Mouse (Mus musculus): ENCODE data around the gene Tnfsf13b. TPM values are rescaled to one million over a fixed set of nuclear protein-coding genes. Genes with fewer than 3 reads are reported as not detected.

Gene Tnfsf13b
- 0.24 and 0.25 TPM in 2 replicates for polyA plus RNA-seq (2015; fragmentation: Nextera tagmentation; extraction: Ambion mirVana)

DNA sequence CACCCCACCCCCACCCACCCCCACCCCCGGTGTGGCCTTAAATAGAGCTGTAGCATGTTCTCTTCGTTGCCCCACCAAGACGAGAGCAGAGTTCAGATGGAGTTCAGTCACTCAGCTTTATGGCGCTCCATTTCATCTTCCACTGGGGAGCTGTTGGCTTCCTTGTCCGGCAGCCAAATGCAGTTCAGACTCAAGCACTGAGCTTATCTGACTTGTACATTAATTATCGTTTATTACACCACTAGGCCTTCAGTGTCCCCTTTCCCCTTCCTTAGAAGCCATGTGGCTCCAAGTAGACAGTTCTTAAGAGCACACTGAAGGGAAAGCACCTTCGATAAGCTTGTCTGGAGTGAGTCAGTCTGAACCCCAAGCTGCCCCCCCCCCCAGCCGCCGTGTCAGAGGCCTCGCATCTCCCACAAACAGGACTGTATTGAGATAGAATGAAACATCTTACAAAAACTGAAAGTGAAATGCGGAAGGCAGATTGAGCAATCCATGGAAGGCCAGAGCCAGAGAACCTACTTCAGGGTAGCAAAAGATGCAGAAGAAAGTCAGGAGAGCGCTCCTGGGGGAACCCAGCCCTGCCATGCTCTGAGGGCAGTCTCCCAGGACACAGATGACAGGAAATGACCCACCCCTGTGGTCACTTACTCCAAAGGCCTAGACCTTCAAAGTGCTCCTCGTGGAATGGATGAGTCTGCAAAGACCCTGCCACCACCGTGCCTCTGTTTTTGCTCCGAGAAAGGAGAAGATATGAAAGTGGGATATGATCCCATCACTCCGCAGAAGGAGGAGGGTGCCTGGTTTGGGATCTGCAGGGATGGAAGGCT, at the start of gene Tnfsf13b:
Gene Tnfsf13b (plus strand): TSS at position 312 of the 830 bp plus-strand sequence.
- H3K27ac ChIP-seq (replicated peaks) = no peak within 1 kb of the TSS
- WGBS = 53% methylated on average over 16 of the region's 16 CpGs
- TF ChIP-seq CTCF (IDR thresholded peaks at IDR 0.05; ENCODE audit: low read depth) = no peak
- TF ChIP-seq EP300 (optimal IDR thresholded peaks at IDR 0.05) = no peak
- 0 out of 2 replicates have a peak, but pooled peaks have one; percentile 26 for ATAC-seq (ENCODE audit: low FRiP score, low TSS enrichment)
- H3K36me3 ChIP-seq (ENCODE audit: control insufficient read depth, insufficient read depth, low read length) = no peaks in the 10 kb centered on the region
- H3K27me3 ChIP-seq (ENCODE audit: control insufficient read depth, insufficient read depth, low read length) = no peaks in the 10 kb centered on the region
- peaks cover 2% of the 10 kb centered on the region; the same call in 1 of the 2 replicates for H3K4me1 ChIP-seq (replicated peaks; ENCODE audit: control insufficient read depth, insufficient read depth)
- peak within 1 kb of the TSS; percentile 8; the same call in 1 of the 2 replicates for H3K9ac ChIP-seq (ENCODE audit: low read length)
- H3K4me3 ChIP-seq (ENCODE audit: low read depth, low read length) = peak within 1 kb of the TSS; percentile 24
- H3K9me3 ChIP-seq (ENCODE audit: control insufficient read depth, low read length) = no peaks in the 10 kb centered on the region
- DNase-seq (ENCODE audit: low spot score) = peak; percentile 19
- H3K4me2 ChIP-seq (replicated peaks; ENCODE audit: low read depth) = peak within 1 kb of the TSS; percentile 59

DNA sequence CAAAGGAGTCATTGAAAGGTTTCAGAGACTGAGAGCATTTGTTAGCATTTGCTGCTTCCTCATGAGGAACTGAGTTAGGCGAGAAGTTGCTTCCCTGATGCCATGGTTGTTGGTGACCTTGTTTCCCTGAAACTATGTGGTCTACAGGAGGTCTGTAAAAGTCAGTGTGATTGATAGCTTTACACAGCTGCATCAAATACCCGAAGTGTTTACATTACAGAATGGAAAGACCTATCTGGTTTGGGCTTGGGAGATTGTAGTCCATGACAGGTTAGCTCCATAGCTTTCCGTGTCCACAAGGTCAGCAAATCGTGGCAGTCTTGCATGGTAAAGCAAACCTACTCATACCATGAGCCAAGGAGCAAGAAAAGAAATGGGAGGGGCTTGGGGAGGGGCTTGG, 47.9 kb upstream of the Tnfsf13b start:
- H3K27me3 ChIP-seq (ENCODE audit: control insufficient read depth, insufficient read depth, low read length) = no peaks in the 10 kb centered on the region
- no peak overlapping the region for H3K27ac ChIP-seq (replicated peaks)
- no peak for TF ChIP-seq CTCF (IDR thresholded peaks at IDR 0.05; ENCODE audit: low read depth)
- TF ChIP-seq EP300 (optimal IDR thresholded peaks at IDR 0.05) = no peak

DNA sequence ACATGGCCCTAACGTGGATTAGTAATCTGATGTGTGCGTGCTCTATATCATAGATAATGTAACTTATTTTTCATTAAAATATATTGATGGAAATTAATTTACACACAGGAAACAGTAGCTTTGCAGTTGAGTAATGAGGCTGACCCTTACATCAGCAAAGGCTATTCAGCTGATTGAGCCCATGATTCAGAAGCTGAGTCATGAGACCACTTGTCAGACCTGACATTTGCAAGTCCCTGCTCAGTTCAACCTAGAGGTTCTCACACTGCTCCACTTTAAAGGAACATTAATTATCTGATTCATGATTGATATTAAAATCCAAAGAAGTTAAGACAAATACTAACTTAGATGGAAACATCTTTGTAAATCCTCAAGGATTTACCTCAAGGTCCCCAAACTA, 46.3 kb upstream of the Tnfsf13b start:
- Histone ChIP-seq H3K4me2 (replicated peaks; ENCODE audit: low read depth) (no peak overlapping the region), H3K9ac (ENCODE audit: low read length) (no peak overlapping the region), H3K4me1 (replicated peaks; ENCODE audit: control insufficient read depth, insufficient read depth) (no peaks in the 10 kb centered on the region), H3K27ac (replicated peaks) (no peak overlapping the region), H3K27me3 (ENCODE audit: control insufficient read depth, insufficient read depth, low read length) (no peaks in the 10 kb centered on the region), H3K4me3 (ENCODE audit: low read depth, low read length) (no peak overlapping the region), H3K36me3 (ENCODE audit: control insufficient read depth, insufficient read depth, low read length) (no peaks in the 10 kb centered on the region), H3K9me3 (ENCODE audit: control insufficient read depth, low read length) (no peaks in the 10 kb centered on the region)
- no peak for ATAC-seq (ENCODE audit: low FRiP score, low TSS enrichment)
- no peak for DNase-seq (ENCODE audit: low spot score)
- TF ChIP-seq EP300 (optimal IDR thresholded peaks at IDR 0.05) = no peak
- TF ChIP-seq CTCF (IDR thresholded peaks at IDR 0.05; ENCODE audit: low read depth) = no peak
- WGBS = 81% methylated on average over 2 of the region's 2 CpGs

More for the DNA sequence above, 47.9 kb upstream of the Tnfsf13b start:
- 39% methylated on average over 4 of the region's 4 CpGs for WGBS
- H3K4me3 ChIP-seq (ENCODE audit: low read depth, low read length) = no peak overlapping the region
- no peaks in the 10 kb centered on the region for H3K36me3 ChIP-seq (ENCODE audit: control insufficient read depth, insufficient read depth, low read length)
- peak; percentile 32; the same call in 1 of the 2 replicates for ATAC-seq (ENCODE audit: low FRiP score, low TSS enrichment)
- no peaks in the 10 kb centered on the region for H3K9me3 ChIP-seq (ENCODE audit: control insufficient read depth, low read length)
- no peak overlapping the region for H3K9ac ChIP-seq (ENCODE audit: low read length)
- no peak overlapping the region for H3K4me2 ChIP-seq (replicated peaks; ENCODE audit: low read depth)
- no peak for DNase-seq (ENCODE audit: low spot score)
- H3K4me1 ChIP-seq (replicated peaks; ENCODE audit: control insufficient read depth, insufficient read depth) = no peaks in the 10 kb centered on the region

GRCm38 (mm10) chr8:9971866-9972265, 34.4 kb upstream of the Tnfsf13b start:
- Histone ChIP-seq H3K9me3 (ENCODE audit: control insufficient read depth, low read length) (no peaks in the 10 kb centered on the region), H3K4me3 (ENCODE audit: low read depth, low read length) (no peak overlapping the region), H3K9ac (ENCODE audit: low read length) (no peak overlapping the region), H3K27ac (replicated peaks) (no peak overlapping the region), H3K36me3 (ENCODE audit: control insufficient read depth, insufficient read depth, low read length) (peaks cover 9% of the 10 kb centered on the region; the same call in 1 of the 2 replicates), H3K27me3 (ENCODE audit: control insufficient read depth, insufficient read depth, low read length) (no peaks in the 10 kb centered on the region), H3K4me2 (replicated peaks; ENCODE audit: low read depth) (no peak overlapping the region), H3K4me1 (replicated peaks; ENCODE audit: control insufficient read depth, insufficient read depth) (no peaks in the 10 kb centered on the region; the same call in 1 of the 2 replicates)
- ATAC-seq (ENCODE audit: low FRiP score, low TSS enrichment) (no peak), DNase-seq (ENCODE audit: low spot score) (no peak)
- WGBS = 92% methylated on average over 9 of the region's 9 CpGs
- TF ChIP-seq CTCF (IDR thresholded peaks at IDR 0.05; ENCODE audit: low read depth) (no peak), EP300 (optimal IDR thresholded peaks at IDR 0.05) (no peak)

DNA sequence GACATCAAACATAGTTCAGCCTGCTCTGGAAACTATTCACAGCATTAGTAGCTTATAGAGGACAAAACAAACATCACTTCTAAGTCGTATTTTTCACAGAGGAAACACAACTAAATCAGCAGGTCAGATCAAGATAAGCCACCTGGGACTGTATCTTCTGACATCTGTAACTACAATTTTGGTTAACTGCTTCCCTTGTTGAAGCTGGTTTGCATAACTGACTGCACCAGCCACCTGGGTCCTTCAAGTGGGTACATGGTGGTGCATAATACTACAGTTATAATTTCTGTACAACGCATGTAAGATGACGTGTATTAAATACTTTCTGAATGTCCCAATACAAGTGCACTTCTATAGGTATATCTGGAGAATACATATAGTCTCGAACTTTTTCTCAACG, 31.0 kb upstream of the Tnfsf13b start:
- Histone ChIP-seq H3K4me2 (replicated peaks; ENCODE audit: low read depth) (peak overlapping the region; percentile 73), H3K27me3 (ENCODE audit: control insufficient read depth, insufficient read depth, low read length) (no peaks in the 10 kb centered on the region)
- 28% methylated on average over 5 of the region's 5 CpGs for WGBS

More for the DNA sequence above, 31.0 kb upstream of the Tnfsf13b start:
- Histone ChIP-seq H3K27ac (replicated peaks) (no peak overlapping the region), H3K4me1 (replicated peaks; ENCODE audit: control insufficient read depth, insufficient read depth) (peaks cover 8% of the 10 kb centered on the region), H3K4me3 (ENCODE audit: low read depth, low read length) (peak overlapping the region; percentile 59), H3K36me3 (ENCODE audit: control insufficient read depth, insufficient read depth, low read length) (peaks cover 9% of the 10 kb centered on the region; the same call in 1 of the 2 replicates), H3K9ac (ENCODE audit: low read length) (no peak overlapping the region), H3K9me3 (ENCODE audit: control insufficient read depth, low read length) (no peaks in the 10 kb centered on the region)
- DNase-seq (ENCODE audit: low spot score) = no peak
- no peak for ATAC-seq (ENCODE audit: low FRiP score, low TSS enrichment)
- TF ChIP-seq EP300 (optimal IDR thresholded peaks at IDR 0.05) (no peak), CTCF (IDR thresholded peaks at IDR 0.05; ENCODE audit: low read depth) (no peak)
